Mouse (Mus musculus) cerebellum, adult 11 months (tissue): ENCODE results near the gene Ift20.
A peak's percentile ranks its signal among the peaks of the same experiment; 100 is the strongest.
"Not testable (repeated sequence)": the region's sequence is repeated elsewhere in the genome, so short reads cannot be mapped to it uniquely, and the experiment has no call there.

Source experiments
- DNase-seq: peaks from one replicate; pipeline ENCODE4 v3.0.0; 2022

Ift20 gene

DNA sequence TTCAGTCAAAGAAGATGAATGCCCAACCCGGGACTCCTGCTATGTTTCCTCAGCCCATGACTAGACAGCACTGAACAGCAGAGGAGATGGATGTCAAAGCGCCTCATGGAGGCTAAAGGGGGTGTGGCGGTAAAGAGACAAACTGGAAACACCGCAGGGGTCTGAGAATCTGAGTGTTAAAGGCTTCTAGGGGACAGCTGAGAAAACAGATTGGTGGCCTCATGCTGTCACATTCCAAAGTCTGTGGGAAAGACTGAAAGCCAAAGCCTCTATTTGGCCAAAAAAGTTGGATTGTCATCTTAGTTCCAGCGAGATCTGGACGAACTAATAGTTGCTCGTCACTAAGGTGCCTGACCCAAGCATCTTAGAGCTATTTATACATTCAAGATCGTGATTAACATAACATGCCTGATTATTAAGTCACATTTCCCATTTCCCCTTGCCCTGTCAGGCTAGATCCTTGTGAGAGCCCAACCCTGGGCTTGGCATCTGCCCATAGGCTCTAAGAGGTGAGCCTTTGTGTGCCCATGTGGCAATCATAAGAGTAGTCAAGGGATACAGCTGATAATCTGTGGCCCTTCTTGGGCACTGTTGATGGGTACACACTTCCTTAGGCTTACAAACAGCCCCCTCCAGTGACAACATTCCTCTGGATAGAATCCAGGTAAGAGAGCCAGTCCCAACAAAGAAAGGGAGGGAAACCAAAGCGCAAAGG, 12.8 kb upstream of the Ift20 start:
- no peak for DNase-seq

DNA sequence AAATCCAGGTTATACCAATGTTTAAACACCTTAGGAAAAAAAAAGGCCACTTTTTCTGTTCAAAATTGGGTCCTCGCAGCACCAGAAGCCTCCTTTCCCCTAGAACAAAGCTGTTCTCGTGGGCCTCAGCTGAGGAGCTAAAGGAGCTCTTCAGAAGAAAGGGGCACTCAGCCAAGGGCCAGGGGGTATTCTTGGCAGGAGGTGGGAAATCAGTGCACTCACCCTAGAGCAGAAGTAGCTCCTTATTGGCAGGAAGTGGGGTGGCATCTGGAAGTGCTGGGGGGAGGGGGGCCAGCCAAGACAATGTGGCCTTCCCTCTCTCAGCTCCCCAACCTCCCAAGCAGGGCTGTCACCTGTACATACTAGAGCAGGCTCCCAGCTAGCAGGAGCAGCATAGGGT, 11.3 kb upstream of the Ift20 start:
- no peak for DNase-seq

DNA sequence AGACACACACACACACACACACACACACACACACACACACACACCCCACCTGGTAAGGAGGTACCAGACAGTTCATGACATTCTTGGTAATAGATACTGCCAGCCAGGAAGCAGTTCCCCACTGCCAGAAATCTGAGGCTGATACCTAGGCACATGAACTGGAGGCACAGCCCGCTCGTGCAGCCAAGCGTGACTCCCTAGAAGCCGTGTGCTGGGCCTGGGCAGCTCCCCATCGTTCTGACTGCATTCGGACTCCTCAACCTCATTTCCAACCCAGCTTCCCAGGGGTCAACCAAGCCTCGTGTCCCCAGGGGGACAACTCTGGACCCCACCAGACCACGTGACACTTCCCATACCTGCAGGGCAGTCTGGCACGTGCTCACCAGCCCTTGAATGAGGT, 7.4 kb upstream of the Ift20 start:
- no peak for DNase-seq

DNA sequence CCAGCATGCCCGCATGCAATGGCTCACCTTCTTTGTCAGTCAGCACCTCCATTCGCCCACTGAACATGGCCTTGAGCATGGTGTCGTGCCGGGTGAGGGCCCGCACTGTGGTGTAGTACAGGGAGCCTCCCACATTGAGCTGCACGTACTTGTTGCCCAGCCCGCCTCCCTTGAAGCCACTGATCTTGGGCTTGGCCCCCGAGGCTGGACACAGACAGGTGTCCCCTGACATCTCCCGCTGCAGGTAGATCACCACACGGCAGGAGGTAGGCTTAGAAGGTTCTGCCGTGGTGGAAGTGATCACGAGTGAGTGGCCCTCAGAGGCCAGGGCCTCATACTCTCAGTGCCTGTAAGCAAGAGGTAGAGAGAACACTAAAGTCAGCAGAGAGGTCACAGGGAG, 6.2 kb upstream of the Ift20 start:
- DNase-seq, result no peak

DNA sequence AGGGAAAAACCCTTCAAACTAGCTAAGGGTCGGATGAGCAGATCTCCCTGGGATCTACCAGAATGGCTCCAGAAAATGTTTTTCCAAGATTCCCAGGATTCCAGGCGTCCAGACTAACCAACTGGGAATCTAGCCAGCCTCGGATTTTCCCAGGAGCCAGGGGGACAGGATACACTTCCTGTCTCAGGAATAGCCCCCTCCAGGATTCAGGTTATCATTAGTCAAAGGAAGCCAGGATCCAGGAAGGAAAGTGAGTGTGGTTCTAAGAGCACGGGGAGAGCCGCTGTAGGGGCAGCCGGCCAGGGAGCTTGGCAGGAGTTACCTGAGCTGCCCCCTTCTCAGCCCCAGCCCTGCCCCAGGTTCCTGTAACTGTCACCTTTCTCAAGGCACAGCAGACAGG, 5.1 kb upstream of the Ift20 start:
- no peak for DNase-seq

- DNase-seq, result not testable (repeated sequence)
Measured at GRCm38 (mm10) chr11:78531515-78531914, 4.6 kb upstream of the Ift20 start.

DNA sequence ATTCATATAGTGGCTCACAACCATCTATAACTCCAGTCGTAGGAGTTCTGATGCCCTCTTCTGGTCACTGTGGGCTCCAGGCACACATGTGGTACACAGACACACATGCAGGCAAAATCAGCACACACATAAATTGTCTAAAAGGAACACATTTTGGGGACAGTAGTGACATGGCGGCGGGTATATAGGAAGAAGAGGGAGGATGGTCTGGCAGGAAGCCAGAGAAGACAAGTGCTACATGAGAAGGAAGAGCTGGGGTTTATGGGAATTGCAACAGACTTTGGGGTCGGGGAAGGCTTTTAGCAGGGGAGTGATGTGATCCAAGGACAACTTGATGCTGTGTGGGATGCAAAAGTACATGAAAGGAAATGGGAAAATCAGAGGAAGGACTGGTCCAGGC, 1.6 kb upstream of the Ift20 start:
- no peak for DNase-seq

- no peak for DNase-seq
Measured at GRCm38 (mm10) chr11:78535376-78536079, 633 bp upstream of the Ift20 start.

DNA sequence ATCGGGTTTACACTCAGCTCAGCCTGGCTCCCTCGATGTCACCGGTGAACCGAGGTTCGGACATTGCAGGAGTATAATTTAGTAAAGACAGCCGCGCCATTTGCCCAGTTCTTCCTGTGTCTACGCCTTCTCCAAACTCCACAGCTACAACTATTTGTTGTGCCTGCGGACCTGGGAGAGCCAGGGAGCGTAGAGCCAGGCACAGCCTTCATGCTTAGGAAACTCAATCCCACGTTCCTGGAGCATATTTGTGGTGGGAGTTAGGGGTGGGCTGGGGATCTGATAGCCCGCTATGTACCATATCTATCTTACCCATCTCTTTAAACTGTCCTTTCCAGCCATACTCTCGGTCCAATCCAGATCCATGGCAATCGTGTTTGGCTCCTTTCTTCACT, 526 bp downstream of the Ift20 start:
- DNase-seq, result no peak

GRCm38 (mm10) chr11:78540358-78540757, 4.2 kb downstream of the Ift20 start:
- no peak for DNase-seq

- DNase-seq, result no peak
Measured at GRCm38 (mm10) chr11:78544449-78545111, 8.4 kb downstream of the Ift20 start.

DNA sequence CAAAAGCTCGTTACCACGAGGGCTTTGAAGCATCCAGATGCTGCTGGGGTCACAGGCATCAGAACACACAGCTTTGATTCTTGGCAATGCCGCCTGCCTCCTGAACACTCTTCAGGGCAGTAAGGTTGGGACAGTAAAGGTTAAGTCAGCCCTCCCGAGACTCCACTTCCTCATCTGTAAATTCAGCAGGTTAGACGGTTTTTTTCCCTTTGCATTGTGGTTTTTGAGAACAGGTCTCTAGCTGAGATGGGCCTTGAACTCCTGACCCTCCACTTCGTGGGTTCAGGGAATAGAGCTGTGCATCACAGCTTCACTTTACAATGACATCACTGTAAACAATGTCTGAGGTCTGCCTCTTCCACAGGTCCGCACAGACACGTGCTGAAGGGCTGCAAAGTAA, 9.0 kb downstream of the Ift20 start:
- no peak for DNase-seq

GRCm38 (mm10) chr11:78547718-78548460, 11.7 kb downstream of the Ift20 start:
- DNase-seq, result no peak

DNA sequence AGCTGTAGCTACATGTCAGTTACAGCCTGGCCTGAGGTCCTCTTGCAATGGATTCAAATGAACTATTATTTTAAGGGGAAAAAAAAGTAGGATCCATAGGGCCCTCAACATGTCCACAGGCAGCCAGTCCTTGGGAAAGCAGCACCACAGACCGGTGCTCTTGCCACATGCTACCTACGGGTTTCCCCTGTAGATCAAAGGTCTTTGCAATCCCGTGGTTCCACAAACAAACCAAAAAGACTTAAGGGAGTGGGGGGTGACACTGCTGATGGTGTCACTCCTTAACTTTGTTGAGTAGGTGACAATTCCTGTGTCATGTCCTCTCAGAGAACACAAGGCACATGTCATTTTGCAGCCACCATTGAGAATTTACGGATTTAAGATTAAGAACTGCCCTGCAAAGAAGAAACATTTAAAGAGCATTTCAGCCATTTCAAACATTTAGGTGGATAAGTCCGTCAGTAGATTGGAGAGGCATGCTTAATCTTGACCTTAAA, 13.4 kb downstream of the Ift20 start:
- DNase-seq, result no peak

- peak; percentile 94 for DNase-seq
Measured at GRCm38 (mm10) chr11:78550168-78551058, 14.3 kb downstream of the Ift20 start, which contains the start of gene Tmem97. TSS of gene Tmem97 (minus strand) at chr11:78550777.

GRCm38 (mm10) chr11:78551059-78551398, 14.9 kb downstream of the Ift20 start:
- DNase-seq, result no peak

GRCm38 (mm10) chr11:78555623-78556022, 19.5 kb downstream of the Ift20 start:
- no peak for DNase-seq

DNA sequence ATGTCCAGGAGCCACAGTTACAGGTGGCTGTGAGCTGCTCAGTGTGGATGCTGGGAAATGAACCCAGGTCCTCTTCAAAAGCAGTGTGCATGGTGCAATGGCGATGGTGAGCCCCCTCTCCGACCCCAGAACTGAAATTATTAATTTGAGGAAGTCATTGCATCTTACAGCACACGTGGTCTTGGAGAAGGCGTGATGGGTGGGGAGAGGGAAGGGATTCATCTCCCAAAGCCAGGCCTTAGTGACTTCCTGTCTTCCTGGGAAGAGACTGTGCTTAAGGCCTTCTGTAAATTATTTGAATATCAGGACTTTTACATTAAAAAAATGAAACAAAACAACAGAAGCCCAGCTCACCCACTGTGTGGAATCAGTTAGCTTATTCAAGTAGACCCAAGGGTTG, 19.9 kb downstream of the Ift20 start:
- no peak for DNase-seq

- no peak for DNase-seq
Measured at GRCm38 (mm10) chr11:78557241-78557640, 21.1 kb downstream of the Ift20 start.

- DNase-seq, result peak; percentile 57
Measured at GRCm38 (mm10) chr11:78560447-78560846, 24.3 kb downstream of the Ift20 start.

- DNase-seq, result no peak
Measured at GRCm38 (mm10) chr11:78566775-78567174, 30.6 kb downstream of the Ift20 start.

DNA sequence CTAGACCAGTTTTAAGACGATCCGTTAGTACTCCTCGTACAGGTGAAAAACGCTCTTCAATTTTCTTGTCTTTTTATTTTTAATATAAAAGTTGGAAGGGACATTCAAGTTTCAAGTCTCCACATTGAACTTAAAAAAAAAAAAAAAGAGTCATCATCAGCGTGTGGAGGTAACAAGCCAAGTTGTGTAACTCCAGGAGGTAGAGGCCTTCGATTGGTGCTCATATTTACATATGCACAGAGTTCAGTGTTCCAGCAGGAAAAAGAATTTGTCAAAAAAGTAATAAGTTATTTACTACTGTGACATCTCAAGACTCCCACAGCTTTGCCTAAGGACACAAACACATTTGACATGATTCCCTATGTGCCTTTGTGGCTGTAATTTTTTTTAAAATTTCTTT, 31.5 kb downstream of the Ift20 start:
- no peak for DNase-seq
